Mouse (Mus musculus): ENCODE data around the gene Atoh7. TPM values are rescaled to one million over a fixed set of nuclear protein-coding genes. Genes with fewer than 3 reads are reported as not detected.
"Not testable (repeated sequence)": the region's sequence is repeated elsewhere in the genome, so short reads cannot be mapped to it uniquely, and the experiment has no call there.

Atoh7 gene
- polyA plus RNA-seq (2015; fragmentation: Nextera tagmentation; extraction: Ambion mirVana), result not detected in 2 replicates

- Histone ChIP-seq H3K27me3 (replicated peaks) (peaks cover 53% of the 10 kb centered on the region), H3K4me2 (peak within 1 kb of the TSS; percentile 97), H3K9me3 (no peaks in the 10 kb centered on the region), H3K4me3 (peak within 1 kb of the TSS; percentile 67), H3K36me3 (no peaks in the 10 kb centered on the region), H3K9ac (peak within 1 kb of the TSS; percentile 81), H3K4me1 (peaks cover 11% of the 10 kb centered on the region), H3K27ac (replicated peaks) (no peak within 1 kb of the TSS)
- 6% methylated on average over 16 of the region's 16 CpGs for WGBS
- no peak for ATAC-seq (ENCODE audit: extremely low read depth, insufficient number of reproducible peaks, low FRiP score, low TSS enrichment)
These were observed at the start of gene Atoh7 for GRCm38 (mm10) chr10:63099521-63099920. Gene Atoh7, plus strand, starts transcription at chr10:63099651.

- no peak for ATAC-seq (ENCODE audit: extremely low read depth, insufficient number of reproducible peaks, low FRiP score, low TSS enrichment)
These were observed 48.2 kb upstream of the Atoh7 start for GRCm38 (mm10) chr10:63051267-63051666.

GRCm38 (mm10) chr10:63052011-63052410 is 47.4 kb upstream of the Atoh7 start:
- Histone ChIP-seq H3K27me3 (replicated peaks) (0 out of 2 replicates have a peak, but pooled peaks cover 5% of the 10 kb centered on the region), H3K36me3 (no peaks in the 10 kb centered on the region), H3K9me3 (no peaks in the 10 kb centered on the region), H3K4me1 (peaks cover 4% of the 10 kb centered on the region), H3K27ac (replicated peaks) (no peak overlapping the region), H3K4me3 (no peak overlapping the region), H3K4me2 (no peak overlapping the region), H3K9ac (no peak overlapping the region)
- WGBS, result 76% methylated on average over 6 of the region's 6 CpGs
- ATAC-seq (ENCODE audit: extremely low read depth, insufficient number of reproducible peaks, low FRiP score, low TSS enrichment), result no peak

More at GRCm38 (mm10) chr10:63051267-63051666, 48.2 kb upstream of the Atoh7 start:
- no peak overlapping the region for H3K4me2 ChIP-seq
- peaks cover 4% of the 10 kb centered on the region for H3K4me1 ChIP-seq
- no peaks in the 10 kb centered on the region for H3K9me3 ChIP-seq
- H3K9ac ChIP-seq, result no peak overlapping the region
- H3K36me3 ChIP-seq, result no peaks in the 10 kb centered on the region
- 79% methylated on average over 7 of the region's 7 CpGs for WGBS
- no peaks in the 10 kb centered on the region for H3K27me3 ChIP-seq (replicated peaks)
- H3K27ac ChIP-seq (replicated peaks), result no peak overlapping the region
- H3K4me3 ChIP-seq, result no peak overlapping the region

- peaks cover 9% of the 10 kb centered on the region for H3K4me1 ChIP-seq
- H3K9me3 ChIP-seq, result no peaks in the 10 kb centered on the region
- no peak overlapping the region for H3K4me2 ChIP-seq
- no peak overlapping the region for H3K9ac ChIP-seq
- H3K27me3 ChIP-seq (replicated peaks), result 0 out of 2 replicates have a peak, but pooled peaks cover 5% of the 10 kb centered on the region
- no peak overlapping the region for H3K4me3 ChIP-seq
- no peaks in the 10 kb centered on the region for H3K36me3 ChIP-seq
- no peak for ATAC-seq (ENCODE audit: extremely low read depth, insufficient number of reproducible peaks, low FRiP score, low TSS enrichment)
- H3K27ac ChIP-seq (replicated peaks), result no peak overlapping the region
- WGBS, result 39% methylated on average over 6 of the region's 6 CpGs
These were observed 46.4 kb upstream of the Atoh7 start for GRCm38 (mm10) chr10:63053007-63053406.

GRCm38 (mm10) chr10:63054071-63054470 is 45.4 kb upstream of the Atoh7 start:
- H3K9ac ChIP-seq; H3K36me3 ChIP-seq; H3K27ac ChIP-seq (replicated peaks); ATAC-seq (ENCODE audit: extremely low read depth, insufficient number of reproducible peaks, low FRiP score, low TSS enrichment); H3K27me3 ChIP-seq (replicated peaks); H3K9me3 ChIP-seq; H3K4me2 ChIP-seq; H3K4me3 ChIP-seq; H3K4me1 ChIP-seq: not testable (repeated sequence)
- WGBS, result 66% methylated on average over 6 of the region's 6 CpGs

GRCm38 (mm10) chr10:63054586-63054985 is 44.9 kb upstream of the Atoh7 start:
- WGBS, result 64% methylated on average over 2 of the region's 2 CpGs
- Histone ChIP-seq H3K4me1 (peaks cover 9% of the 10 kb centered on the region), H3K27ac (replicated peaks) (no peak overlapping the region), H3K4me2 (no peak overlapping the region), H3K36me3 (no peaks in the 10 kb centered on the region), H3K9me3 (no peaks in the 10 kb centered on the region), H3K27me3 (replicated peaks) (peaks cover 5% of the 10 kb centered on the region; the same call in 1 of the 2 replicates), H3K9ac (no peak overlapping the region), H3K4me3 (no peak overlapping the region)
- no peak for ATAC-seq (ENCODE audit: extremely low read depth, insufficient number of reproducible peaks, low FRiP score, low TSS enrichment)

GRCm38 (mm10) chr10:63056966-63057750 is 42.3 kb upstream of the Atoh7 start:
- no peaks in the 10 kb centered on the region for H3K9me3 ChIP-seq
- no peak overlapping the region for H3K9ac ChIP-seq
- peaks cover 9% of the 10 kb centered on the region; the same call in 1 of the 2 replicates for H3K27me3 ChIP-seq (replicated peaks)
- H3K27ac ChIP-seq (replicated peaks), result no peak overlapping the region
- peak; percentile 21; the same call in 1 of the 2 replicates for ATAC-seq (ENCODE audit: extremely low read depth, insufficient number of reproducible peaks, low FRiP score, low TSS enrichment)
- peak overlapping the region; percentile 39 for H3K4me2 ChIP-seq
- WGBS, result 30% methylated on average over 24 of the region's 24 CpGs
- no peaks in the 10 kb centered on the region for H3K36me3 ChIP-seq
- peaks cover 16% of the 10 kb centered on the region for H3K4me1 ChIP-seq
- H3K4me3 ChIP-seq, result no peak overlapping the region

GRCm38 (mm10) chr10:63059862-63060261 is 39.6 kb upstream of the Atoh7 start, which contains the start of gene Pbld1:
Gene Pbld1, plus strand, starts transcription at chr10:63060162.
- H3K4me2 ChIP-seq, result no peak within 1 kb of the TSS
- no peaks in the 10 kb centered on the region for H3K9me3 ChIP-seq
- H3K4me1 ChIP-seq, result peaks cover 12% of the 10 kb centered on the region; the same call in 1 of the 2 replicates
- no peak within 1 kb of the TSS for H3K4me3 ChIP-seq
- no peaks in the 10 kb centered on the region for H3K36me3 ChIP-seq
- WGBS, result 74% methylated on average over 2 of the region's 2 CpGs
- H3K9ac ChIP-seq, result no peak within 1 kb of the TSS
- H3K27me3 ChIP-seq (replicated peaks), result peaks cover 9% of the 10 kb centered on the region; the same call in 1 of the 2 replicates
- ATAC-seq (ENCODE audit: extremely low read depth, insufficient number of reproducible peaks, low FRiP score, low TSS enrichment), result no peak
- H3K27ac ChIP-seq (replicated peaks), result no peak within 1 kb of the TSS

GRCm38 (mm10) chr10:63060406-63060805 is 39.0 kb upstream of the Atoh7 start:
- Histone ChIP-seq H3K4me1 (peaks cover 12% of the 10 kb centered on the region; the same call in 1 of the 2 replicates), H3K9ac (no peak overlapping the region), H3K27me3 (replicated peaks) (peaks cover 9% of the 10 kb centered on the region; the same call in 1 of the 2 replicates), H3K9me3 (no peaks in the 10 kb centered on the region), H3K4me2 (no peak overlapping the region), H3K27ac (replicated peaks) (no peak overlapping the region), H3K36me3 (no peaks in the 10 kb centered on the region), H3K4me3 (no peak overlapping the region)
- ATAC-seq (ENCODE audit: extremely low read depth, insufficient number of reproducible peaks, low FRiP score, low TSS enrichment), result no peak
- WGBS, result 47% methylated on average over 11 of the region's 11 CpGs

- Histone ChIP-seq H3K27ac (replicated peaks) (no peak overlapping the region), H3K4me2 (no peak overlapping the region), H3K9ac (no peak overlapping the region), H3K4me1 (peaks cover 12% of the 10 kb centered on the region; the same call in 1 of the 2 replicates), H3K36me3 (no peaks in the 10 kb centered on the region), H3K27me3 (replicated peaks) (peaks cover 9% of the 10 kb centered on the region; the same call in 1 of the 2 replicates), H3K4me3 (no peak overlapping the region), H3K9me3 (no peaks in the 10 kb centered on the region)
- 72% methylated on average over 12 of the region's 12 CpGs for WGBS
- ATAC-seq (ENCODE audit: extremely low read depth, insufficient number of reproducible peaks, low FRiP score, low TSS enrichment), result no peak
These were observed 38.2 kb upstream of the Atoh7 start for GRCm38 (mm10) chr10:63061266-63061665.

- WGBS, result 90% methylated on average over 5 of the region's 5 CpGs
- Histone ChIP-seq H3K4me1 (peaks cover 7% of the 10 kb centered on the region; the same call in 1 of the 2 replicates), H3K9me3 (no peaks in the 10 kb centered on the region), H3K4me3 (no peak overlapping the region), H3K36me3 (no peaks in the 10 kb centered on the region), H3K27me3 (replicated peaks) (peaks cover 4% of the 10 kb centered on the region; the same call in 1 of the 2 replicates), H3K9ac (no peak overlapping the region), H3K27ac (replicated peaks) (no peak overlapping the region), H3K4me2 (no peak overlapping the region)
- ATAC-seq (ENCODE audit: extremely low read depth, insufficient number of reproducible peaks, low FRiP score, low TSS enrichment), result no peak
These were observed 36.8 kb upstream of the Atoh7 start for GRCm38 (mm10) chr10:63062696-63063095.
